Mouse (Mus musculus) Patski (cell line): ENCODE results near the gene Ern1. TPM values are rescaled to one million over a fixed set of nuclear protein-coding genes. Genes with fewer than 3 reads are reported as not detected.
A peak's percentile ranks its signal among the peaks of the same experiment; 100 is the strongest.

Experiments
- ATAC-seq: fragments of 100-300 bp; one replicate; pipeline ENCODE4 v1.8.0; 2021
- CTCF ChIA-PET: fragments of 350-600 bp; sonication (Branson Sonifier 250); formaldehyde crosslinking; loops from one replicate; lab custom pipeline; 2022; ENCODE audit warnings: inconsistent platforms; lab: Charles Lee
- POLR2A ChIA-PET: fragments of 350-600 bp; sonication (Branson Sonifier 250); formaldehyde crosslinking; loops from one replicate; lab custom pipeline; 2022; ENCODE audit warnings: antibody characterized with exemption, inconsistent platforms; lab: Charles Lee
- DNase-seq: peaks from one replicate; pipeline ENCODE4 v3.0.0-alpha.2; 2011; ENCODE audit warnings: low read depth, low spot score
- H3K27me3 ChIP-seq: fragments of 371-371 bp; one replicate; pipeline ENCODE4 v1.5.1; 2021
- CTCF ChIP-seq: fragments of 100-300 bp; IDR thresholded peaks from one replicate; pipeline ENCODE4 v1.5.1; 2021
- in situ Hi-C: fragments of 300-500 bp; cut with MboI; formaldehyde crosslinking; loops from 3 replicates; pipeline ENCODE4 v1.11.1; 2018; ENCODE audit warnings: low pct_unique_long_range_greater_than_20kb, mixed read lengths
- polyA plus RNA-seq: library from polyadenylated mRNA; unstranded; gene quantifications from one replicate; pipeline ENCODE4 v1.2.3, GENCODE M21; 2021

Gene Ern1
- polyA plus RNA-seq, 1 experiment from 2014 or later: 12.4 TPM

DNA sequence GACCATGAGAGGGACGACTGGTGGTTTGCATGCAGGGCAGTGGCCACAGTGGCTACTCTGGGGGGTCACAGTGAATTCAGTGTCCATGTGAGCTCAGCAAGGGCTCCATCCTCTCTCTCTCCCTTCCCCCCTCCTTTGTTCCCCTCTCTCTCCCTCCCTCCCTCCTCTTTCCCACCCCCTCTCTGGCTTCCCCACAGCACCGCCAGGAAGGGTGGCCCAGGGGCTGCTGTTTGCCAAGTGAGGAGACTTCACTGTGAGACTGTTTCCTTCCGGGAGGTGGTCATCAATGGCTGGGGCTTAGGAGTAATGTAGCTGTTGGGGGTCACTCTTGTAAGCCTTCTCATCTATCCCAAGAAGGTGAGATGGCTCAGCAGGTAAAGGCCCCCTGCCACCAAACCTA lies 32.8 kb upstream of the Ern1 start:
- H3K27me3 ChIP-seq: no peaks in the 10 kb centered on the region
- no peak for ATAC-seq
- CTCF ChIA-PET: no interaction called here
- no peak for DNase-seq
- TF ChIP-seq CTCF: no peak
- in situ Hi-C loops: loop anchor here (25.0 kb wide), 1 partner anchor 242 kb away; the partner anchor contains the start of genes Milr1 and Pecam1
- POLR2A ChIA-PET: no interaction called here

DNA sequence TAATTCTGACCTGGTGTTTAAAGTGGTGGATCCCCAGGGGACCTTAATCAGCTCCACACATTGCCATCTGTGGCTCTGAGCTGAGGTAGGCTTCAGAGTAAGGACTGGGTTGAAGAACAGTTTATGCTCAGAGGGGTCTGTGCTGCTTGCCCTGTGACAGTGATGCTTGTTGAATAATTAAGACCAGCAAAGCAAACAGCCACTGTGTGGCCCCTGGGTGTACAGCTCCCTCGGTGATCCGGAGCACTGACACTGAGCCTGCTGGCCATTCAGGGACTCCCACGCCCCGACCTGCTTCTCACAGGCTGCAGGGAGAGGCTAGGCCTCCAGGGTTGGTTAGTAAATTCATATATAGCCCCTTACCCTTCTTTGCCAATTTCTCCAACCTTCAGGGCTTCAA lies 31.9 kb upstream of the Ern1 start:
- no peaks in the 10 kb centered on the region for H3K27me3 ChIP-seq
- ChIA-PET POLR2A (no interaction called here), CTCF (interaction anchor here (1.0 kb wide), 1 partner anchor 108 kb away, joined by 6 read pairs; no protein-coding TSS in a partner anchor)
- DNase-seq (no peak), ATAC-seq (no peak)
- TF ChIP-seq CTCF: no peak
- in situ Hi-C loops: loop anchor here (25.0 kb wide), 1 partner anchor 243 kb away; the partner anchor contains the start of genes Milr1 and Pecam1

DNA sequence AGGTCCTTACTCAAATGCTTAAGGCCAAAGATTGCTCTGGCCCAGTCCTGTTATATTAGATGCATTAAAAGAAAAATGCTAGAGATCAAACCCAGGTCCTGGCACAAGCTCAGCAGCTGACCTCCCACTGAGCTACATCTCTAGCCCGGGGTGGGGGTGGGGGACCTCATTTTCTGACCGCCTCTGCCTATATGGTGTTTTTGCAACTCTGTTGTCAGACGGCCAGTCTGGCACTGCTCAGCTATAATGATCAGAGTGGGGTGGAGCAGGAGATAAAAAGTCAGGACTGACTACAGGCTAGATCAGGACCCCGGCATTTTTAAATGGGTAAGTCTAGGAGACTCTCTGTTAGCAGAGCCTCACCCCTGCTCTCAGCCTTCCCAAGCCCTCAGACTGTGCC lies 30.7 kb upstream of the Ern1 start:
- no peak for TF ChIP-seq CTCF
- ChIA-PET POLR2A (no interaction called here), CTCF (interaction anchor here (0.9 to 1.0 kb wide), 2 partner anchors 10 to 109 kb away, joined by 5 to 6 read pairs; no protein-coding TSS in a partner anchor)
- DNase-seq (no peak), ATAC-seq (no peak)
- in situ Hi-C loops: loop anchor here (25.0 kb wide), 1 partner anchor 244 kb away; the partner anchor contains the start of genes Milr1 and Pecam1
- no peaks in the 10 kb centered on the region for H3K27me3 ChIP-seq

DNA sequence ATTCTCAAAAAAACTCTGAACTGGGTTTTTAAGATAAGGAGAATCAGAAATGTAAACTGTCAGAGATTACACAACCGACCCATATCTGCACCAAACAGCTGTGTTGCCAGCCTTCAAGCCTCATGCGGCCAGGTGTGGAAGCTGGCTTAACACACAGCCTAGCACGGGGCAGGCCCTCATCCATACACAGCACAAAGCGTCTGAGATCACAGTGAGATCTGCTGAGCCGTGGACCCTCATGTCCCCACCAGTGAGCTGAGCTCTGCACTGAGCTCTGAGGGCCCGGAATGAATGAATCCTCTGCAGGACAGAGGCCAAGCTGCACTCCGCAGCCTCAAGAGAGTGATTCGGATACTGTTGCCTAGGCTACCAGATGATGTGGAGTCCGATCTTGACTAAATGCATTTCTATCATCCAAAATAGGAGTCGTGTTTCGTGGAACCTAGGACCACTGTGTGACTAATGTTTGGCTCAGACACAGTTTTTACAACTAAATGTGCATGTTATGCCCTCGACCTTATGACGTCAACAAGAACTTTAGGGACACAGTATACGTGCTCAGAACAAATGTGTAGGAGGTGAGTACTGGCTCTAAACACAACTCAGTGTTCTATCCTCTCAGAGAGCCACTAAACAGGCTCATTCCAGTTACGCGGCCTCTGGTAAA lies 27.6 kb upstream of the Ern1 start:
- in situ Hi-C loops: loop anchor here (25.0 kb wide), 1 partner anchor 247 kb away; the partner anchor contains the start of genes Milr1 and Pecam1
- CTCF ChIA-PET: no interaction called here
- TF ChIP-seq CTCF: no peak
- ATAC-seq (no peak), DNase-seq (no peak)
- H3K27me3 ChIP-seq: no peaks in the 10 kb centered on the region
- POLR2A ChIA-PET: no interaction called here

DNA sequence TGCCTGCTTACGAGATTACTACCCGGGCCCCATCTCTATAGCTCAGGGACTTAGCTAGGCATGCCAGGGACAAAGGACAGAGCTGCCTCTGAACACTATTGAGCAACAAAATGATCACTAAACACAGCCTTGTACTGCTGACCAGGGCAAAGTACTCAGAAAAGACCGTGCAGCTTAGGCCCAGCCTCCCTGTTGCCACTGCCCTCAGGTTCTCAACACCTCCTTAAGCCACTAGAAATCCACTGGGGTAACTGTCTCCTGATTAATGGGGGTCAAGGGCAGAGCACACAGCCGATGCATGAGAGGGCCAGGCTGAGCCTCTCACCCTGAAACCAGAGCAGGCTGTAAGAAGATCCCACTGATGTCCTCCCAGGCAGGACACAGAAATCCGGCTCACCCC lies 26.8 kb upstream of the Ern1 start:
- no peak for ATAC-seq
- DNase-seq: no peak
- no peaks in the 10 kb centered on the region for H3K27me3 ChIP-seq
- in situ Hi-C loops: loop anchor here (5.0 to 25.0 kb wide), 2 partner anchors 113 to 248 kb away; partner anchors contain the start of genes Milr1 and Pecam1
- no peak for TF ChIP-seq CTCF
- POLR2A ChIA-PET: interaction anchor here (1.4 kb wide), 1 partner anchor 12 kb away, joined by 3 read pairs; no protein-coding TSS in a partner anchor
- CTCF ChIA-PET: no interaction called here

DNA sequence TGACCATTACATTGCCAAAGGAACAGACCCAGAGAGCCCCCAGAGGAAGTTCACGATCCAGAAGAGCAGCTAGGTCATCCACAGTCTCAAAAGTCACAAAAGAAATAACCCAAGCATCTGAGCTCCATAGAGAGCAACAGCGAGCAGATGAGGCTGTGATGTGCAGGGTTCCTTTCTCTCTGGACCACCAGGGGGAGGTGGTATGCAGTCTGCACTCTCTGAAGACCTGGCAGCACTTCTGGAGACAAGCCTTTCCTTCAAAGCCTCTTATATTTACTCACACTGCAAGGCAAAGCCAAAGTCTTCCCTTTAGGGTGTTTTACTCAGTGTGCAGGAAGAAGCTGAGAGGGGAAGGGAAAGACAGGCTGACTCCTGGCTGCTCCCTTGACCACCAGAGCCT lies 25.5 kb upstream of the Ern1 start:
- peak; percentile 81 for TF ChIP-seq CTCF
- CTCF ChIA-PET: interaction anchor here (1.0 to 1.2 kb wide), 2 partner anchors 111 to 114 kb away, joined by 3 to 6 read pairs; no protein-coding TSS in a partner anchor
- ATAC-seq (no peak), DNase-seq (no peak)
- in situ Hi-C loops: loop anchor here (5.0 to 25.0 kb wide), 2 partner anchors 114 to 249 kb away; partner anchors contain the start of genes Milr1 and Pecam1
- POLR2A ChIA-PET: interaction anchor here (1.4 kb wide), 1 partner anchor 10 kb away, joined by 3 read pairs; no protein-coding TSS in a partner anchor
- no peaks in the 10 kb centered on the region for H3K27me3 ChIP-seq

DNA sequence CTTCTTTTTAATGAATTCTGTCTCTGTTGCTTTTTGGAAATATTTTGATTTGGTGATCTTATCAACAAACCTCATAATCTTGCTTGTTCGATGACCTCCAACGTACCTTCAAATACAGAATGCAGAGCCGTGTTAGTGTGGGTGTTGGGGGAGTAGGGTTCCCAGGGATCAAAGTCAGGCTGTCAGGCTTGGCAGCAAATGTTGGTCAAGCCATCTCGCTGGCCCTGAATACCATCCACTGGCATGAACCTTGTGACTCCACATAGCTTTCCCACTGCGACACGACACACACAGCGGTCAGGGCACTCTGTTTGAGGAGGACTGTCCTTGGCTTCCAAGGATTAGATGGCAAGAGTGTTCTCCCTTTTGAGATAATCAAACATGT lies 24.3 kb upstream of the Ern1 start:
- ChIA-PET POLR2A (no interaction called here), CTCF (no interaction called here)
- ATAC-seq (no peak), DNase-seq (no peak)
- H3K27me3 ChIP-seq: no peaks in the 10 kb centered on the region
- no peak for TF ChIP-seq CTCF
- in situ Hi-C loops: loop anchor here (5.0 to 25.0 kb wide), 2 partner anchors 115 to 250 kb away; partner anchors contain the start of genes Milr1 and Pecam1

DNA sequence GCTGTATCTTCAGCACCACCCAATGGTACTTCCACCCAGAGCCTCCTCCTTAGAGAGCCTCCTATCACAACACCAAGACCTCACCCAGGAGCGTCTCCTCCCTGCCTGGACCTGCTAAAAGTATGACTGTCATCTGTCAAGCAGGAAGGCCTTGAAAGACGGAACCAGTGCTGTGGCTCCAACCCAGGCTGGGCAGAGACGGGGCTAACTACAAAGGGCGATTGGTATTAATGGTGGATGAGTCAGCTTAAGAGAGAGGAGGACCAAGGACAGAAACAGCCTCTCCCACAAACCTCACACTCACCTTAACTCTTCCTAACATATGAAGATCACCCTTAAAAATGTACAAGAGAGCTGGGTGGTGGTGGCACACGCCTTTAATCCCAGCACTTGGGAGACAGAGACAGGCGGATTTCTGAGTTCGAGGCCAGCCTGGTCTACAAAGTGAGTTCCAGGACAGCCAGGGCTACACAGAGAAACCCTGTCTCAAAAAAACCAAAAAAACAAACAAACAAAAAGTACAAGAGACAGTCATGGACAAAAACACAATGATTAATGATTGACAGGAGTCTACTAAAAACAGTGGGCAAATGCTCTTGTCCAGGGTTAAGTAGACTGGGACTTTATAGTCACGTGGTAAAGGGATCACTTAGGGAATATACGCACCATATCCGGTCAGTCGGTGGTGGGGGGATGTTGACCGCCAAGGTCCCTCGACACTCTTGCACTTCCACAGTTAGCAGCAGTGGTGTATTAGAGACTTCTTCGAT lies 23.8 kb upstream of the Ern1 start:
- H3K27me3 ChIP-seq: no peaks in the 10 kb centered on the region
- ChIA-PET CTCF (no interaction called here), POLR2A (no interaction called here)
- ATAC-seq (no peak), DNase-seq (no peak)
- TF ChIP-seq CTCF: no peak
- in situ Hi-C loops: loop anchor here (5.0 to 25.0 kb wide), 2 partner anchors 116 to 251 kb away; partner anchors contain the start of genes Milr1 and Pecam1

DNA sequence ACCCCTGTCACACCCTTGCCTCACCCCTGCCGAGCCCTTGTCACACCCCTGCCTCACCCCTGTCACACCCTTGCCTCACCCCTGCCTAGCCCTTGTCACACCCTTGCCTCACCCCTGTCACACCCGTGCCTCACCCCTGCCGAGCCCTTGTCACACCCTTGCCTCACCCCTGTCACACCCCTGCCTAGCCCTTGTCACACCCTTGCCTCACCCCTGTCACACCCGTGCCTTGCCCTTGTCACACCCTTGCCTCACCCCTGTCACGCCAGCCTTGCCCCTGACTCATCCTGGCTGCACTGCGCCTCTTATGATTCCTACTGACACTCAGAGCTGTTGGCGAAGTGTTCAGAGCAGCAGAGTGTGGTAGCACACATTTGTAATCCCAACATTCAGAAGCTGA lies 20.0 kb upstream of the Ern1 start:
- CTCF ChIA-PET: interaction anchor here (0.8 kb wide), 1 partner anchor 108 kb away, joined by 3 read pairs; no protein-coding TSS in a partner anchor
- TF ChIP-seq CTCF: no peak
- POLR2A ChIA-PET: no interaction called here
- in situ Hi-C loops: loop anchor here (25.0 kb wide), 1 partner anchor 255 kb away; the partner anchor contains the start of genes Milr1 and Pecam1
- DNase-seq (no peak), ATAC-seq (no peak)
- H3K27me3 ChIP-seq: no peaks in the 10 kb centered on the region

DNA sequence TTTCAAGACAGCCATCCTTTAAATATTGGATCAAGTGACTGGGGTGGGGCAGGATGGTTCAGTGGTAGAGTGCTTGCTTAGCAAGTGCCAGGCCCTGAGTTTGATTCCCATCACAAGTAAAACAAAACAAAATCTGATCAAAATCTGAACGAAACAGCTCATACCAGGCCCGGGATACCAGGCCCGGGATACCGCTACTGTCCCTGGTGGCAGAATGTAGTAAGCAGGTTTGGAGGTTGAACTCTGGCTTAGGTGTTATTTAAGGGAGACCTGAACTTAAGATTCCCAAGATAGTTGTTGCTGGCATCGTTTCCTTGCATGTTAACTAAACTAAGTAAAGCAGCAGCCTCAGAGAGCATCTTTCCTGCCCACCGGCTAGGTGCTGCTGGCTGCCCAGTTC lies 18.6 kb upstream of the Ern1 start:
- ChIA-PET POLR2A (no interaction called here), CTCF (no interaction called here)
- ATAC-seq (no peak), DNase-seq (no peak)
- TF ChIP-seq CTCF: peak; percentile 36
- in situ Hi-C loops: loop anchor here (25.0 kb wide), 1 partner anchor 256 kb away; the partner anchor contains the start of genes Milr1 and Pecam1
- no peaks in the 10 kb centered on the region for H3K27me3 ChIP-seq
